In genomic region chr12:41557832-41558231, GRCm38 (mm10) we compare ENCODE assay signal across 28 mouse cellular contexts.
DNase-seq lines count a peak whose midpoint lies in the region; ATAC-seq and TF ChIP-seq lines count a peak whose summit lies in the region.
"Had no signal": no experiment of that assay in that cellular context is flagged by ENCODE, and none has a peak within 500 bp of the region (broad histone marks: within the 10 kb centered on the region; RNA-seq: fewer than 3 reads in every experiment).

No protein-coding gene starts in this region.

- WGBS in stomach, embryonic 16.5 days: 39% methylated on average over 3 of the region's 3 CpGs
- whole genome bisulfite sequencing in limb, embryonic 10.5 days: 56% methylated on average over 3 of the region's 3 CpGs

- H3K9me3 ChIP-seq in stomach, embryonic 16.5 days (replicated peaks; ENCODE audit: control insufficient read depth, low read length): no peaks in the 10 kb centered on the region
- H3K9me3 ChIP-seq in limb, embryonic 10.5 days (replicated peaks): no peaks in the 10 kb centered on the region
- H3K9me3 ChIP-seq: embryonic facial prominence, embryonic 12.5 days; forebrain, embryonic 12.5 days; forebrain, embryonic 15.5 days; heart, embryonic 10.5 days; heart, embryonic 13.5 days; hindbrain, embryonic 12.5 days; hindbrain, embryonic 15.5 days had no signal

- ATAC-seq in stomach, embryonic 16.5 days (ENCODE audit: insufficient read depth, low FRiP score): 0 out of 2 replicates have a peak, but pooled peaks have one; percentile 13
- ATAC-seq: forebrain, embryonic 15.5 days had no signal

- no peak for TF ChIP-seq POLR2A in brain, embryonic 14.5 days (IDR thresholded peaks at IDR 0.05; ENCODE audit: borderline replicate concordance, extremely low read depth, insufficient read depth, insufficient read length, poor library complexity, severe bottlenecking)

- intact Hi-C loops in heart, postnatal 25 days (cut with DNase I): no loop called here

- TF ChIP-seq CTCF in brain, embryonic 14.5 days (IDR thresholded peaks at IDR 0.05; ENCODE audit: borderline replicate concordance, extremely low read depth, insufficient read depth, insufficient read length): no peak

- no peak overlapping the region for H3K27ac ChIP-seq in stomach, embryonic 16.5 days (ENCODE audit: low read length)
- no peak overlapping the region for H3K27ac ChIP-seq in limb, embryonic 10.5 days
- H3K27ac ChIP-seq: embryonic facial prominence, embryonic 12.5 days; forebrain, embryonic 12.5 days; forebrain, embryonic 15.5 days; heart, adult 2 months; heart, embryonic 10.5 days; heart, embryonic 13.5 days; hindbrain, embryonic 12.5 days; hindbrain, embryonic 15.5 days had no signal

- no peak overlapping the region for H3K4me2 ChIP-seq in stomach, embryonic 16.5 days (ENCODE audit: low read depth, low read length)
- H3K4me2 ChIP-seq: embryonic facial prominence, embryonic 12.5 days; forebrain, embryonic 12.5 days; forebrain, embryonic 15.5 days; heart, embryonic 13.5 days; hindbrain, embryonic 12.5 days; hindbrain, embryonic 15.5 days had no signal

- H3K27me3 ChIP-seq in stomach, embryonic 16.5 days (ENCODE audit: control insufficient read depth, insufficient read depth, low read length): no peaks in the 10 kb centered on the region
- no peaks in the 10 kb centered on the region for H3K27me3 ChIP-seq in limb, embryonic 10.5 days (ENCODE audit: low read depth, poor library complexity, severe bottlenecking)
- H3K27me3 ChIP-seq: CH12.LX; embryonic facial prominence, embryonic 12.5 days; forebrain, embryonic 12.5 days; forebrain, embryonic 15.5 days; heart, embryonic 13.5 days; hindbrain, embryonic 12.5 days; hindbrain, embryonic 15.5 days had no signal

- no peaks in the 10 kb centered on the region for H3K4me1 ChIP-seq in stomach, embryonic 16.5 days (ENCODE audit: control insufficient read depth, insufficient read depth, low read length)
- peaks cover 25% of the 10 kb centered on the region for H3K4me1 ChIP-seq in limb, embryonic 10.5 days
- H3K4me1 ChIP-seq: embryonic facial prominence, embryonic 12.5 days; hindbrain, embryonic 15.5 days had no signal

- H3K36me3 ChIP-seq in stomach, embryonic 16.5 days (ENCODE audit: control insufficient read depth, insufficient read depth, low read length): no peaks in the 10 kb centered on the region
- H3K36me3 ChIP-seq in limb, embryonic 10.5 days: no peaks in the 10 kb centered on the region
- H3K36me3 ChIP-seq: embryonic facial prominence, embryonic 12.5 days; forebrain, embryonic 12.5 days; forebrain, embryonic 15.5 days; heart, embryonic 10.5 days; heart, embryonic 13.5 days; hindbrain, embryonic 12.5 days; hindbrain, embryonic 15.5 days had no signal

- DNase-seq in heart, adult 11 months: peak; percentile 18
- no peak for DNase-seq in heart, postnatal 25 days (ENCODE audit: low spot score)
- DNase-seq in lung, postnatal 36 days: peak; percentile 4
- no peak for DNase-seq in lung, postnatal 25 days (ENCODE audit: low spot score)
- DNase-seq in brain, embryonic 14.5 days (ENCODE audit: low read depth): peak; percentile 46
- DNase-seq in layer of hippocampus, adult 8-10 months (ENCODE audit: low spot score in 2 of 2): no peak
- no peak for DNase-seq in limb, embryonic 10.5 days (ENCODE audit: low spot score)
- DNase-seq: adrenal gland, adult 2 months; adrenal gland, postnatal 14 days; B cell, adult 2 months; cerebellum, adult 11-12 months; cerebellum, adult 8-10 months; cerebellum, postnatal 10 days; cerebellum, postnatal 36 days; embryo, embryonic 11 days; gastrocnemius, postnatal 25 days; heart, adult 2 months; heart, postnatal 14 days had no signal

- H3K4me3 ChIP-seq in stomach, embryonic 16.5 days (replicated peaks; ENCODE audit: low read length): no peak overlapping the region
- no peak overlapping the region for H3K4me3 ChIP-seq in limb, embryonic 10.5 days
- H3K4me3 ChIP-seq: embryonic facial prominence, embryonic 12.5 days; erythroblast, embryonic 14.5 days; forebrain, embryonic 12.5 days; forebrain, embryonic 15.5 days; heart, adult 2 months; heart, embryonic 10.5 days; heart, embryonic 13.5 days; hindbrain, embryonic 12.5 days; hindbrain, embryonic 15.5 days had no signal

- no peak overlapping the region for H3K9ac ChIP-seq in stomach, embryonic 16.5 days (ENCODE audit: low read length)
- H3K9ac ChIP-seq: embryonic facial prominence, embryonic 12.5 days; forebrain, embryonic 12.5 days; forebrain, embryonic 15.5 days; heart, embryonic 13.5 days; hindbrain, embryonic 12.5 days; hindbrain, embryonic 15.5 days had no signal

Comparison
In these comparisons a context has a peak if more than half of its experiments do, and no peak if none do; other contexts are left out.
1. DNase-seq: peak in heart, adult 11 months (single experiment), lung, postnatal 36 days (single experiment) and brain, embryonic 14.5 days (single experiment); none in heart, postnatal 25 days (single experiment), lung, postnatal 25 days (single experiment), layer of hippocampus, adult 8-10 months (0 of 2) and limb, embryonic 10.5 days (single experiment).